Mouse (Mus musculus): ENCODE measurements around the gene Lman2l. TPM values are rescaled to one million over a fixed set of nuclear protein-coding genes. Genes with fewer than 3 reads are reported as not detected.

The Lman2l gene
- 8.0 to 12.1 TPM (median 10.8 TPM) in 3 replicates for total RNA-seq (2017)

DNA sequence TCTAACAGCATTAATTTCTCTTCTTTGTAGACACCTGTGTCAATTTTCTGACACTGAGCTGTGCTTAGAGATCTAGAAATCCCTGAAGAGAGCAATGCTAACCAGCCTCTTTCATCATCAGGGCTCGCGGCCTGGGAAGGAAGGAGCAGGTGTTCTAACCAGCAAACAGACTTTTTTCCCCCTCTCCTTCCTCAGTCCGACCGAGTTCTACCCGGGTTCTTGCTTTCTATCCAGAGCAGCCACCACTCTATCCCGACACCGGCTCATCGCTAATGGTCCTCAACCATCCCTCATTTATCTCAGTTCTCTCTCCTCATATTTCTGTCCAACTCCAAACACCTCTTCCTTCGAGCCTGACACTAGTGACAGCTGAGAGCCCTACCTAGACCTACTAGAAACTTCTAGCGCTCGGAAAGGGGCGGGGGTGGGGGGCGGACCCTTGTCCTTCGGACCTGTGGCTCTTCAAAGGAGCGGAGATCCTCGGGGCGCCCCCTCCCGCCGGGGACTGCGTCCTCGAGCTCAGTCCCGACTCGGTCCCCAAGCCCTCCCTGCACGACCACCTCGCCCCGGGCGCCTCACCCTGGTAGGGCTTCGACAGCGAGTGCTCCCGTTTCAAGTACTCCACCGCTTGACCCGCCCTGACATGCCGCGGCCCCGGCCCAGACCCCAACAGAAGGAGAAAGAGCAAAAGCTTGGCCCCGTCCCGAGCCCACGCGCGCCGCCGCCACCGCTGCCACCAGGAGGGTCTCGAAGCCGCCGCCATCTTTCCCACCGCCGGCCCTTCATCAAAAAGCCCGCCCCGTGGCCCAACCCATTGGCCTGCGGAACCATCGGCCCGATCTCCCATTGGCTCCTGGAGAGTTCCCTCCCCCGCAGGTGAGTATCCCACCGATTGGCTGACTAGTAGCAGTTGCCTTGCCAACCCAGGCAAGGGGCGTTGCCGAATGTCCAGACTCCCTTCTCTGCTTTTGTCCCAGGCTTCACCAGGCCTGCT, at the start of gene Lman2l:
Lman2l (minus strand) TSS at position 801 of the 994 bp plus-strand sequence.
- ATAC-seq (replicated peaks; ENCODE audit: insufficient number of reproducible peaks, low FRiP score, low TSS enrichment, poor library complexity, severe bottlenecking) = peak; percentile 98

DNA sequence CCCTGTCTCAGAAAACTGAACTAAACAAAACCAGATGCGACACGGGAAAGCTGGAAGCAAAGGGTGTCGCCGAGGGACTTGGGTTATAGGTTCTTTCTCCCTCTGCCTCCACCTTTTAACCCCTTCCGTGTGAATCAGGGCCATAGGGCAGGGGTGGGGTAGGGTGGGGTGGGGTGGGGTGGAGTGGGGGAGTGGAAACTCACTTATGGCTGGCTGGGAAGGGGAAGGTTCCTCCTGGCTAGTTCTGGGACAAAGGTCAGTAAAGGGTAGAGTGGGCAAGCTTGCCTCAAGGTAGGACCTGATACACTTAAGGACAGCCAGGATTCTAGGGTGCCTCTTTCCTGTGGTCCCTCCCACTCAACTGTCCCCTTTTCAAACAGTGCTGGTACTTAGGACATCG, 48.2 kb upstream of the Lman2l start:
- no peak for ATAC-seq (replicated peaks; ENCODE audit: insufficient number of reproducible peaks, low FRiP score, low TSS enrichment, poor library complexity, severe bottlenecking)

DNA sequence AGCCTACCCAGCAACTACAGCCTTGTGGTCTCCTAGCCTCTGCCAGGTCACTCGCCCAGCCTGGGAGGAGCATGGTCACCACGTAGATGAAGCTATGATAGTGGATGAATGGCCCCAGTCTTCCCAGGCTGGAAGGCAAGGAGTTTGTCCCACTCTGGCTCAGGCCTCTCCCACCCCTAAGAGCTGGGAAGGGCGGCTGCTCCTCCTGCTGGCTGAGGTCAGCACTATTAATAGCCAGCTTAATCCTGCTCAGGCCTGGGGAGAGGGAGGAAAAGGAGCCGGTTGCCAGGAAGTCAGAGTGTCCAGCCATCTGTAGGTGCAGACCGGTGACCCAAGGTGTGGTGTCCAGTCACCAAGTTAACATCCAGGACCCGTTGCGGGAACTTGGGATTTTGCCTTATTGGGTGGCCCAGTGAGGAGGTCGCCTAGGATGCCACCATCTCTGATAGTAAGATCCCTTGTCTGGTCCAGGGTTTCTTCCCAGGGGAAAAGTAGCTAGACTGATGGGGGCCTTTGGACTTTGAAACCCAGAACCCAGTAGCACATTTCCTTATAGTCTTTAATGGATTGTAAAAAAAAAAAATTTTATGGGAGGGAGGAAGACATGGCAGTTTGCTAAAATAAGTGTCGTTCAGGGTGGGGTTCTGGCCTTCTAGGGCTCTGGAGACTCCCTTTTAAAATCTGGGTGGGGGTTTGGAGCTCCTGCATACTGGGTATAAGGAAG, 47.5 kb upstream of the Lman2l start:
- no peak for ATAC-seq (replicated peaks; ENCODE audit: insufficient number of reproducible peaks, low FRiP score, low TSS enrichment, poor library complexity, severe bottlenecking)

DNA sequence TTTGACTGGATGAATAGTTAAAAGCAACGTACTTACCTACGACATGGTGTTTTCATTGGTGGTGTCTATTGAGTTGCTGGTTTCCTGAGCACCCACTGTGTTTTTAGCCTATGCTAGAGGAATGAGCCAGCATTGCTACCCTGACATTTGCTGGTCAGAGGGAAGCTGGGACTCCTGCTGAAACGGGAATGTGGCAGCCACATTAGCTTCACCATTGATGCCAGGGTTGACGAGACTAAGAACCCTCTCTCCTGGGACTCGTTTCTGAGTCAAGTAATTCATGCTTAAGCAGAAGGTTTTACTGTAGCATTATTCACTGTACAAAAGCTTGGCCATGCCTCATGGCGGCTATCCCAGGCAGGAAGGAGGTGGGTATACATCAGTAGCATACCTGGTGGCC, 44.6 kb upstream of the Lman2l start:
- no peak for ATAC-seq (replicated peaks; ENCODE audit: insufficient number of reproducible peaks, low FRiP score, low TSS enrichment, poor library complexity, severe bottlenecking)

DNA sequence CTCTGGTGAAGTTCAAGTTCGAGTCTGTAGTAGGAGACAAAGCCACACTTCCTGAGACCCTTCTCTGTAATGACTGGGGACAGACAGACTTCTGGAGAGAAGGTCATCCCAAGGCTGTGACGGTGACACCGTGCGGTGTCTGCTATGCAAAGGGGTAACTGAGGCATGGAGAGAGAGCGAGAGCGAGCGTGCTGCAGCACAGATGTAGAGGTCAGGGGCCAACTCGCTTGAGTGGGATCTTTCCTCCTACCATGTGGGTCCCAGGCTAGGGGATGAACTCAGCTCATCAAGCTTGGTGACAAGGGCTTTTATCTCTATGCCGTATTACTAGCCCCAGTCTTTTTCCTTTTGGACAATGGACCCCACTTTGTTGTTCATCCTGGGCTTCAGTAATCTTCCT, 42.0 kb upstream of the Lman2l start:
- ATAC-seq (replicated peaks; ENCODE audit: insufficient number of reproducible peaks, low FRiP score, low TSS enrichment, poor library complexity, severe bottlenecking) = no peak

DNA sequence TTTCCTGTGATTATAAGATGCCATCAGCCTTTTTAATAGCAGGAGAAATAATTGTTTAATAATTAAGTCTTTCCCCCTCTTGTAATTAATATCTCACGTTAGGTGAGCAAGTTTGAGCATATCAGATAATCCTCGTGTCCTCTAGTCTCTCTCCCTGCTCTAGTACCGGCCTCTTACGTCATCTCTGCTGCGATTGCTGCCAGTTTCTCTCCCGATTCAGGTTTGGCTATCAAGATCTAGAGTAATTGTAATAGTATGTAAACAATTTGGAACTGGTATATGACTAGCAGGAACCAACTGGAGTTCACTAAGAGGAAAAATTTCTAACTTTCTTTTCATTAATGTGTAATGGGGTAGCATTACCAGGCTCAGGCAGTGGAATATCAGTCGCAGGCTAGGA, 40.0 kb upstream of the Lman2l start:
- ATAC-seq (replicated peaks; ENCODE audit: insufficient number of reproducible peaks, low FRiP score, low TSS enrichment, poor library complexity, severe bottlenecking) = no peak

DNA sequence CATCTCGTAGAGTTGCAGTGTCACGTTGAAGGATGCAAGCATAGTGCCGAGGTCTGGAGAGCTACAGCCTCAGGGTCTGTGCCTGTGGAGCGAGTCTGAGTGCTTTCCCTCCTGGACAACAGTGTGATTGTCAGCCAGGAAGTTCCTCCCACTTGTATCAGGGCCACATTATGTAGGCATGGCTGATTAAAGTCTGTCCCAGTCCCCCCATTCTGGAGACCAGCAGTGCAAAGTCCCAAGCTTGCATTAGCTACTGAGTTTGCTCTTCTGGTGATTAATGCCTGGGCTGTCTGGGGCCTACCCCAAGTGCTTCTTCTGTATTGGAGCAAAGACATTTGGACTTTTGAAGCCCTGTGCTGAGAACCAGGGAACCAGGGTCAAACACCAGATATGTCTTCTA, 38.8 kb upstream of the Lman2l start:
- ATAC-seq (replicated peaks; ENCODE audit: insufficient number of reproducible peaks, low FRiP score, low TSS enrichment, poor library complexity, severe bottlenecking) = no peak

DNA sequence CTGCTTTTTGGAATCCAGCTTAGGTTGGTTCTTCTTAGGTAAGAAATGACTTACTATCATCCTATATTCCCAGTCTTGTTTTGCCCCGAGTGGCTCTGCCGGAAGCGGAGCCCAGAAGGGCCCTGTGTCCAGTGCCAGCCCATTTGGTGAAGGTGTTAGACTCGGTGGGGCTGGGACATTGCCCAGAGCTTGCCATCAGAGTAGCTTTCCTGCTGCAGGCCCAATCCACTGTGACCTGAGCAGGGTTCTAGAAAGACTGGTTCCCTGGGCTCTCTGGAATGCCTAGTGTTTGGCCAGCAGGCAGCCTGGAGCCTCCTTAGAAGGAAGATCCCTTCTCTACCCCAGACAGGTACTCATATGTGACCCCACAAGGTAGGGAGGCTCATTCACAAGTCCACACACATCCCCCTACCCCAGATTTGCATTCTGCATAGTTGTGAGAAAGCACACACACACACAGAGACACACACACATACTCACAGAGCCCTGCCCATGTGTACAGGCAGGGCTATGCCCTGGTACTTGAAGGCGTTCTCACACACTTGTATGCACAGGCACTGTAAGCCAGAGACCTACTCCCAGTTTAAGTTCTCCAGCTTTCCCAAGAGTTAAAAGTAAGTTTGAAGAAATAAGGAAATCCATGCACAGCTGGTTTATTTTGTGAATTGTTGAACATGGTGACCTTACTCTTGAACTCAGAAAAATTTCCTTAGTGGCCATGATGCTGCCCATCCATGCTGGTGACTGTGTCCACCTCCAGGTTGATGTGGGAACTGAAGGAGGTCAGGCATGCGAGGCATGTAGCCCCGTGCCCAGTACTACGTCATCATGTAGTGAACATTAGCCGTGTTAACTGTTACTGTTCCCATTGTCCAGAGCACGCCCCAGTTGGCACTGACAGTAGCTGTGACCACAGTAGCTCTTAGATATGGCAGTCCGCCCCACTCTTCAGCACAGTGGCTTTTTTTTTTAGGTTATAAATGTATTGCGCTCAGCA, 35.1 kb upstream of the Lman2l start:
- ATAC-seq (replicated peaks; ENCODE audit: insufficient number of reproducible peaks, low FRiP score, low TSS enrichment, poor library complexity, severe bottlenecking) = no peak

DNA sequence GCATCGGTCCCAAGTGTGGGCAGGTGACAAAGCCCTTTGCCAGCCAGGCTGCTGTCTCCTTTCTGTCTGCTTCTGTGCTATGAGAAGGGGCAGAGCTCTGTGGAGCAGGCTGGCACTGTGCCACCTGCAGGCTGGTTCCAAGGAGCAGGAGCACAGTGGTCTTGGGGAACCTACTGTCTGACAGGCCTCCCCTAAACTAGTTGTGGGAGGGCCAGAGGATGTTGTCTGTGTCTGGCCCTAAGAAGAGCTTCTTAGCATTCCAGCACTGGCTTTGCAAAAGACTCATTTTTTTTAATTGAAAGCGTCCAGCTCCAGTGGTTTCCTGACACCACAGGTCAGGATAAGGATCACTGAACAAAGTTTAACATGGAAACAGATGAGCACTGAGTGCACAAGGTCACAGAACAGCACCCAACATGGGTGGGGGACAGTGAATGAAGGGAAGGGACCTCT, 33.3 kb upstream of the Lman2l start:
- ATAC-seq (replicated peaks; ENCODE audit: insufficient number of reproducible peaks, low FRiP score, low TSS enrichment, poor library complexity, severe bottlenecking) = no peak

DNA sequence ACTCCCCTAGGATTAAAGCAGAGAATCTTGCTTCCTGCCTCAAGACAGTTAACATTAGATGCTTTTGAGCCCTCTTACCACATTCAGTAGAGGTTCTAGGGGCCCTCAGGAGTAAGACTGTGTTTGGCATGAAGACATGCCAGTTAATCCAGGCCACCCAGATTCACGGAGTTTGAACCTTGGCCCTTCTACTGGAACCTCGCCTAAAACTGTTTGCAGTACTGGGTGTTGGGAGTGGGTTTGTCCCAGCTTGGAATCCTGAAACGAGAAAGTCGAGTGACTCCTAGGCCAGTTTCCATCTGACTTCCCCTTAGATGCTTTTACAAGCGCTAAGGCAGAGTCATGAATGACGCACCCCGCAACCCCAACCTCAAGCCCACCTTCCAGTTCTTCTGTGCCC, 31.4 kb upstream of the Lman2l start:
- ATAC-seq (replicated peaks; ENCODE audit: insufficient number of reproducible peaks, low FRiP score, low TSS enrichment, poor library complexity, severe bottlenecking) = no peak

DNA sequence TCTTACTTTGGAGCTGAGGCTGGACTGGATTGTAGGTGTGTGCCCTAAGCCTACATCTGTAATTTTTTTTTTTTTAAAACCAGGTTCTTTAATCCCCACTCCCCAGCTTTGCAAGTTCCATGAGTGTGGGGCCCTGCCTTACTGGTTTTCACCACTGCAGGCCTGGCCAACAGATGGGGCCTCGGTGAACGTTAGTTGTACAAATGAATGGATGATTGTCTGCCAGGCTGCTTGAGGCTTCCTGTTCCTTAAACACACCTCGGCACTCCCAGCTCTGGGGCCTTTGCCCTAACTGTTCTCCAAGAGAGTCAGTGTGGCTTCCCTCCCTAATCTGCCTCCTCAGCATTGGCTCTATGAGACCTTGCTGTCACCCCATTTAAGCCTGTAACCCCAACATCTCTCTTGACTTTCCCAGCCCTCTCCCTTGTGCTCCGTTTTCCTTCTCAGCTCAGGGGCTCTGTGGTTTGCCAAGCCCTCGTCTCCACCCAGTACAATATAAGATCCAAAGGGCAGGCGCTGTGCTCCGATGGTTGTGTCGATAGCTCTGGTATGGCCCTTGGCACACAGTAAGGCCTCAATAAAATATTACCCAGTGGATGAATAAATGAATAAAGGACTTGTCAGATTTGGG, 30.5 kb upstream of the Lman2l start:
- ATAC-seq (replicated peaks; ENCODE audit: insufficient number of reproducible peaks, low FRiP score, low TSS enrichment, poor library complexity, severe bottlenecking) = no peak

DNA sequence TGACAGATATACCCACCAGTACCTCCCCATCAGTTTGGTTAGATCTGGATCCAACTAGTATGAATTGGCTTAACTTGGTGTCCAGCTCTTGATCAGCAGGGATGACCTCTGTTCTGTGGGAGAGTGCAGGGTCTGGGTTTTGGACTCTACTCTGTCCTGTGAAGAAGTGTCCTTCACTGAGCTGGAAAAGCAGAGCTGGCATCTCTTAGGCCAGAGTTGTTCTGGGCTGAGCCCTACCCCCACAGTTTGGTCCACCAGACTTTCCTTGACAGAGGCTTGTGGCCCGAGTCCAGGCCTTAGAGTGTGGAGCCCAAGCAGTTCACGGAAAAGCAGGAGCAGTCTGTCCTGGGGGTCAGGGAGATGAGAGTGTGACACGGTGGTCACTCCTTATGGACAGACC, 29.6 kb upstream of the Lman2l start:
- ATAC-seq (replicated peaks; ENCODE audit: insufficient number of reproducible peaks, low FRiP score, low TSS enrichment, poor library complexity, severe bottlenecking) = no peak

DNA sequence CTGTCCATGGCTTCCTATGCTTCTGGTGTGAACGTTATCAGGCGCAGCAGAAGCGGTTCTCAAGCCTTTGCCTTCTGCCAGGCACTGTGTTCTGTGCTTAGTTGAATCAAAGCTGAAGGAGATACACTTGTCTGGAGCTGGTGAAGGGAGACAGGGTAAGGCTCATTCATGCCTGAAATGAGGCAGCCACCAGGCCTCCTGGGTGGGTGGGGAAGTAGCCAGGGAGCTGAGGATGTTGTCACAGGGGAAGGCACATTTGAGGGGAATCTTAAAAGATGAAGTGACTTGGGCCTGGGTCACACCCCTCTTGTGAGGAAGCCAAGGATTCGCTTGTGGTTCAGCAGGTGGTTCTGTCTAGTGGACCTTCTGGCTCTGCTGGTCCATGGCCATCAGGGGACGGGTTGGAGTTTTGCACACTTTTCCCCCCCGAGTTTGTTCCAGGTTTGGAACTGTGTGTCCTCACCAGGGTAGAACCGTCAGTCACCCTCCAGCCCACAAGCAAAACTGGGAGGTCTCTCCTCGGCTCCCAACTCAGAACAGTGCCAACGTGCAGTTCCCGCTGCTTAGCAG, 28.2 kb upstream of the Lman2l start:
- ATAC-seq (replicated peaks; ENCODE audit: insufficient number of reproducible peaks, low FRiP score, low TSS enrichment, poor library complexity, severe bottlenecking) = no peak

DNA sequence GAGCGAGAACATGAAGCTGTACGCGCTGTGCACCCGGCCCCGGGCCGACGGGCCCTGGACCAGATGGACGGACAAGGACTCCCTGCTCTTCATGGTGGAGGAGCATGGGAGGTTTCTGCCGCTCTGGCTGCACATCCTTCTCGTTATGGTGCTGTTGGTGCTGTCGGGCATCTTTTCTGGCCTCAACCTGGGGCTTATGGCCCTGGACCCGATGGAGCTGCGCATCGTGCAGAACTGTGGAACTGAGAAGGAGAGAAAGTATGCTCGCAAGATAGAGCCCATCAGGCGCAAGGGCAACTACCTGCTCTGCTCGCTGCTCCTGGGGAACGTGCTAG, 27.0 kb upstream of the Lman2l start:
- ATAC-seq (replicated peaks; ENCODE audit: insufficient number of reproducible peaks, low FRiP score, low TSS enrichment, poor library complexity, severe bottlenecking) = peak; percentile 2; the same call in 1 of the 2 replicates

DNA sequence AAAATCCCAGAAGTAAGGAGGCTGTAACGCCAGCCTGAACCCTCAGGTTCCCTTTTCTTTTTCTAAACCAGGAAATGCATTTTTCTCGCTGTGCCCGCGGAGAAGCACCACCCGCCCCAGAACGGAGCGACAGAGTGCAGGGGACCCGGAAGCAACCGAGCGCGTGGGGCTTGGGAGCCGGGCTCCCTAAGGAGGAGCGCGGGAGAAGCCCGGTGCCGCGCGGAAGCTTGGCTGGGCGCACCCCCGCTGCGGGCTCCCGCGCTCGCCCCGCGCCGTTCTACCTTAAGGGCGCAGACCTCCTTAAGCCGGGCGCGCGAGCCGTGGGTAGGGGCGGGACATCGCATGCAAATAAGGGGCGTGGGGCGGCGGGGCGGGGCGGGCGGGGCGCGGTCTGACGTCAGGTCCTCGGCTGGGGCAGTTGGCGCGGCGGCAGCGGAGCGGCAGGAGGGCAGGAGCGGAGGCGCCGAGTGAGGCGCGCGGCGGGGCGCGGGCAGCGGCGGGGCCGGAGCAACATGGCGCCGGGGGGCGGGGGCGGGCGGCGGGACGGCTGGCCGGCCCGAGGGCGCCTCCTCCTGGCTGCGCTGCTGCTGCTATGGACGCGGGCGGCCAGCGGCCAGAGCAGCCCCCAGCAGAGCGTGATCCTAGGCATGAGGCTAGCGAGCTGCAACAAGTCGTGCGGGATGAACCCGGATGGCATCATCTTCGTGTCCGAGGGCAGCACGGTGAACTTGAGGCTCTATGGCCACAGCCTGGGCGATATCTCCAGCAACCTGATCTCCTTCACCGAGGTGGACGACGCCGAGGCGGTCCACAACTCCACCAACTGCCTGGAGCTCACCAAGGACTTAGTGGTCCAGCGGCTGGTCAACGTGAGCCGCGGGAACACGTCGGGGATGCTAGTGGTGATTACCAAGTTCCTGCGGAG, 26.4 kb upstream of the Lman2l start, which contains the start of gene Cnnm4:
Cnnm4 (plus strand) TSS at position 440 of the 925 bp plus-strand sequence.
- peak; percentile 56 for ATAC-seq (replicated peaks; ENCODE audit: insufficient number of reproducible peaks, low FRiP score, low TSS enrichment, poor library complexity, severe bottlenecking)

DNA sequence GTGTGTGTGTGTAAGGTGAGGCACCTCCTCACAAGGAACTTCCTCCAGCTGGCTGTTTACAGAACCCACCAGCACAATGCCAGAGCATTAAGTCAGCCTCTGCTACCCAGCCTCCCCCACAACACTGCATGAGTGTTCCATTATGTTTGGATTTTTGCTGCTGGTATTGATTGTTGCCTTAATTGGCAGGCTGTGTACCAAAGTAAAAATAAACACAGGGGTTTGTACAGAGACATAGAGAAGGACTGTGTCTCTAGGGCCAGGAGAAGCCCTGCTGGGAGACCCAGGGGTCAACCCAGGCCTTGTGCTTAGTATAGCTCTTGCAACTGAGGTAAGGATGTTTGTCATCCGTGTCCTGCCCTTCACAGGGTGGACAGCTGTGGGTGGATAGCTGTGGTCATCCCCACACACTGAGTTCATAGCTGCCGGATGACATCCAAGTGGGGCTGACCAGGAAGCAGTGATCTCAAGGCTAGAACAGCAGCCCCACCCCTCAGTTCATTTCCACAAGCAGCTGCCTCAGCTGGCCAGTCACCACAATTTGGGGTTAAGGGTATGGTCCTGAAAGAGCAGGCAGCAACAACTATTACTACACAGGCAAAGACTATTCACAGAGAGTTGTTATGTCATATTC, 24.9 kb upstream of the Lman2l start:
- no peak for ATAC-seq (replicated peaks; ENCODE audit: insufficient number of reproducible peaks, low FRiP score, low TSS enrichment, poor library complexity, severe bottlenecking)

Measured in monocyte, adult 5-6 weeks (primary cell).